ENCODE assay signal across 8 mouse cellular contexts in the genomic region with DNA sequence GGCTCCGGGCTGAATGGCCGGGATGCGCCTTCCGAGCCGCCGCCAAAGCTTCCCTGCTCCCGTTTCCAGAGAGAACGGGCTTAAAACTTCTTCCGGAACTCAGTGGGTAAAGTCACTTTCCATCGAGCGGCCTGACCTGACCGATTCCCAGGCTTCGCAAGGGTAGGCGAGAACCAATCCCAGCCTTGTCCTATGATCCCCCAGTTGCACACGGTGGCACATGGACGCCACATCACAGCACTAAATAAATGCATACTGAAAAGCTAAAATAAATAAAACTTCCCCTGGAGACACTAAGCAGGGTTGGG. TPM values are rescaled to one million over a fixed set of nuclear protein-coding genes. Genes with fewer than 3 reads are reported as not detected.
DNase-seq lines count a peak whose midpoint lies in the region; ATAC-seq and TF ChIP-seq lines count a peak whose summit lies in the region.

No protein-coding gene starts in this region.

- under 1% methylated on average over 16 of the region's 16 CpGs for WGBS in lung, embryonic 16.5 days
- WGBS in embryonic facial prominence, embryonic 11.5 days, result under 1% methylated on average over 15 of the region's 16 CpGs
- 0% methylated on average over 16 of the region's 16 CpGs for WGBS in intestine, postnatal 0 days

- peaks cover 14% of the 10 kb centered on the region for H3K4me1 ChIP-seq in lung, embryonic 16.5 days (replicated peaks; ENCODE audit: control insufficient read depth, insufficient read depth, low read length)
- H3K4me1 ChIP-seq in embryonic facial prominence, embryonic 11.5 days (ENCODE audit: control insufficient read depth, insufficient read depth, low read length), result no peaks in the 10 kb centered on the region
- H3K4me1 ChIP-seq in intestine, postnatal 0 days (replicated peaks; ENCODE audit: control insufficient read depth, insufficient read depth, low read length), result no peaks in the 10 kb centered on the region

- DNase-seq in lung, adult 18-20 months, result no peak
- no peak for DNase-seq in embryonic facial prominence, embryonic 11.5 days (ENCODE audit: low spot score)
- DNase-seq in skeletal muscle tissue, adult 2 months (ENCODE audit: low read depth, low spot score), result peak; percentile 6
- DNase-seq in cerebellum, postnatal 36 days, result no peak

- peak overlapping the region; percentile 93 for H3K4me3 ChIP-seq in lung, embryonic 16.5 days (ENCODE audit: low read length)
- H3K4me3 ChIP-seq in embryonic facial prominence, embryonic 11.5 days (ENCODE audit: low read depth, low read length), result peak overlapping the region; percentile 95
- H3K4me3 ChIP-seq in intestine, postnatal 0 days (ENCODE audit: low read depth, low read length), result peak overlapping the region; percentile 98

- H3K9me3 ChIP-seq in lung, embryonic 16.5 days (ENCODE audit: control insufficient read depth, low read length), result no peaks in the 10 kb centered on the region
- H3K9me3 ChIP-seq in embryonic facial prominence, embryonic 11.5 days (replicated peaks; ENCODE audit: control insufficient read depth, low read length), result no peaks in the 10 kb centered on the region
- H3K9me3 ChIP-seq in intestine, postnatal 0 days (ENCODE audit: control insufficient read depth), result no peaks in the 10 kb centered on the region

- H3K27me3 ChIP-seq in lung, embryonic 16.5 days (ENCODE audit: control insufficient read depth, insufficient read depth, low read depth, low read length), result no peaks in the 10 kb centered on the region
- H3K27me3 ChIP-seq in embryonic facial prominence, embryonic 11.5 days (ENCODE audit: control insufficient read depth, insufficient read depth, low read length), result no peaks in the 10 kb centered on the region
- H3K27me3 ChIP-seq in intestine, postnatal 0 days (replicated peaks; ENCODE audit: control insufficient read depth, insufficient read depth, low read length), result no peaks in the 10 kb centered on the region

- no peak; the same call in 1 of the 2 replicates for ATAC-seq in lung, embryonic 16.5 days (ENCODE audit: low read depth)
- peak; percentile 14; the same call in 1 of the 2 replicates for ATAC-seq in embryonic facial prominence, embryonic 11.5 days (replicated peaks; ENCODE audit: insufficient number of reproducible peaks, low FRiP score, low TSS enrichment, low read depth)
- ATAC-seq in intestine, postnatal 0 days, result no peak; the same call in 1 of the 2 replicates
- no peak for ATAC-seq in cerebellum, adult (ENCODE audit: insufficient number of reproducible peaks, low FRiP score, low TSS enrichment)
- no peak for ATAC-seq in activated CD4-positive, CD25-positive, alpha-beta regulatory T cell, adult 4 months

- TF ChIP-seq CTCF in intestine, postnatal 0 days (IDR thresholded peaks at IDR 0.05; ENCODE audit: low read depth), result no peak

- peaks cover 11% of the 10 kb centered on the region for H3K36me3 ChIP-seq in lung, embryonic 16.5 days (ENCODE audit: control insufficient read depth, insufficient read depth, low read length)
- no peaks in the 10 kb centered on the region; the same call in 1 of the 2 replicates for H3K36me3 ChIP-seq in embryonic facial prominence, embryonic 11.5 days (replicated peaks; ENCODE audit: control insufficient read depth, insufficient read depth, low read depth, low read length)
- H3K36me3 ChIP-seq in intestine, postnatal 0 days (ENCODE audit: control insufficient read depth, insufficient read depth), result peaks cover 10% of the 10 kb centered on the region

- H3K9ac ChIP-seq in lung, embryonic 16.5 days (ENCODE audit: low read length), result peak overlapping the region; percentile 99
- peak overlapping the region; percentile 95 for H3K9ac ChIP-seq in embryonic facial prominence, embryonic 11.5 days (replicated peaks; ENCODE audit: low read length)
- H3K9ac ChIP-seq in intestine, postnatal 0 days (ENCODE audit: low read depth, low read length), result peak overlapping the region; percentile 99

- H3K4me2 ChIP-seq in lung, embryonic 16.5 days (ENCODE audit: low read depth, low read length), result peak overlapping the region; percentile 66
- H3K4me2 ChIP-seq in embryonic facial prominence, embryonic 11.5 days (ENCODE audit: low read depth, low read length), result peak overlapping the region; percentile 47
- peak overlapping the region; percentile 71 for H3K4me2 ChIP-seq in intestine, postnatal 0 days (replicated peaks; ENCODE audit: low read depth)

- peak overlapping the region; percentile 100 for H3K27ac ChIP-seq in lung, embryonic 16.5 days (ENCODE audit: low read length)
- H3K27ac ChIP-seq in embryonic facial prominence, embryonic 11.5 days (replicated peaks; ENCODE audit: low read depth, low read length), result peak overlapping the region; percentile 98
- H3K27ac ChIP-seq in intestine, postnatal 0 days (ENCODE audit: low read depth, low read length), result peak overlapping the region; percentile 99

RNA-seq across cellular contexts. Expression of gene Ttc14, which starts 0.8 kb away (rescaled TPM):
- 58.4 and 58.5 TPM in 2 replicates for polyA plus RNA-seq in lung, embryonic 16.5 days (2015; fragmentation: Nextera tagmentation; extraction: Ambion mirVana)
- polyA plus RNA-seq in embryonic facial prominence, embryonic 11.5 days (2014; fragmentation: Nextera tagmentation; extraction: Ambion mirVana), result 65.1 and 65.2 TPM in 2 replicates
- polyA plus RNA-seq in intestine, postnatal 0 days (2015; fragmentation: Nextera tagmentation; extraction: Ambion mirVana), result 26.5 and 34.0 TPM in 2 replicates
- polyA plus RNA-seq in activated CD4-positive, CD25-positive, alpha-beta regulatory T cell, adult 4 months (2017; shearing (Covaris generic)), result 10 to 100 TPM; 14.8 to 22.9 TPM

RNA-seq across cellular contexts. Expression of gene Ccdc39, which starts 43.6 kb away (rescaled TPM):
- 11.8 and 12.9 TPM in 2 replicates for polyA plus RNA-seq in lung, embryonic 16.5 days (2015; fragmentation: Nextera tagmentation; extraction: Ambion mirVana)
- 6.3 and 6.7 TPM in 2 replicates for polyA plus RNA-seq in embryonic facial prominence, embryonic 11.5 days (2014; fragmentation: Nextera tagmentation; extraction: Ambion mirVana)
- polyA plus RNA-seq in intestine, postnatal 0 days (2015; fragmentation: Nextera tagmentation; extraction: Ambion mirVana), result 0.39 and 0.67 TPM in 2 replicates
- polyA plus RNA-seq in activated CD4-positive, CD25-positive, alpha-beta regulatory T cell, adult 4 months (2017; shearing (Covaris generic)), result under 1 TPM in 1 of 2 experiments, not detected in 1; 0.82 TPM
